Mouse (Mus musculus): Measurements from ENCODE around the gene Ptgs1.

DNA sequence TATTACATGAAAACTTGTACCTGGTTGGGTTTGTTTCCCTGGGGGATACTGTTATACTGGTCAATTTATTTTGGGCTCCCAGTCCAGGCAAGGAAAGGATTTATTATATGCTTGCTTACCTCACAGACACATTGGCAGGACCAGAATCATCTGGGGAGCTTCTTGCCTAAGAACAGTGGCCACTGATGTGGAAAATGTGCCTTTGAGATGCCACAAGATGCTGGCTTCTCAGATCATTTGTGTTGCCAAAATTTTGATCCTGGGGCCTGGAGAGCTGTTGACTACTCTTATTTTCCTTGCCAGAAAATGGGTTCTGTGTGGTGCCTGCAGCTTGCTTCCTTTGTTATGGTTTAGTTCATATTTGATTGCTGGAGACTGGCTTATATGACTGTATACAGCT is 26.7 kb downstream of the Ptgs1 start:
- TF ChIP-seq GATA1 (IDR thresholded peaks at IDR 0.05; ENCODE audit: low read length) (no peak), TAL1 (IDR thresholded peaks at IDR 0.05; ENCODE audit: low read length) (no peak)
